Mouse (Mus musculus): Measurements from ENCODE around the gene Fundc1. TPM values are rescaled to one million over a fixed set of nuclear protein-coding genes. Genes with fewer than 3 reads are reported as not detected.

The Fundc1 gene
- polyA plus RNA-seq, 1 experiment from 2014 or later = 65.0 TPM

DNA sequence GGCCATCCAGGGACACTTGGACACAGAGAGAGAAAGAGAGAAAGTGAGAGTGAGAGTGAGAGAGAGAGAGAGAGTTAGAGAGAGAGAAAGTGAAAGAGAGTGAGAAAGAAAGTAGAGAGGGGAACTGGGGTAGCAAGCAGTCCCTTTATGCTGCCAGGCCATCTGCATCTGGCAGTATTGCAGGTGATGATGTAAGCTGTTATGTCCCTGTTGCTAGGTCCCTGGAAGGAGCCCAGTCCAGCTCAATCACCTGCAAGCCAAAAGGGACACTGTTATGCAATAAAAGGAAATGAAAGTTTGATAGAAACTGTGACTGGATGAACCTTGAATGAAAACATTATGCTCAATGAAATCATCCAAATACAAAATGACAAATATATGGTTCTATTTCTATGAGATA, 52.0 kb downstream of the Fundc1 start:
- H3K27ac ChIP-seq (ENCODE audit: low read depth, low read length) = no peak overlapping the region
- H3K4me1 ChIP-seq (ENCODE audit: control insufficient read depth, insufficient read depth, low read length) = no peaks in the 10 kb centered on the region
- H3K36me3 ChIP-seq (ENCODE audit: control insufficient read depth, insufficient read depth, low read length) = no peaks in the 10 kb centered on the region
- ATAC-seq (ENCODE audit: low FRiP score, low TSS enrichment) = no peak
- no peaks in the 10 kb centered on the region for H3K9me3 ChIP-seq (ENCODE audit: control insufficient read depth, low read length)
- H3K27me3 ChIP-seq (ENCODE audit: control insufficient read depth, insufficient read depth, low read length) = no peaks in the 10 kb centered on the region
- H3K4me2 ChIP-seq (replicated peaks; ENCODE audit: low read depth, low read length) = no peak overlapping the region
- H3K4me3 ChIP-seq (ENCODE audit: low read length) = no peak overlapping the region
- H3K9ac ChIP-seq (ENCODE audit: low read depth, low read length) = no peak overlapping the region

DNA sequence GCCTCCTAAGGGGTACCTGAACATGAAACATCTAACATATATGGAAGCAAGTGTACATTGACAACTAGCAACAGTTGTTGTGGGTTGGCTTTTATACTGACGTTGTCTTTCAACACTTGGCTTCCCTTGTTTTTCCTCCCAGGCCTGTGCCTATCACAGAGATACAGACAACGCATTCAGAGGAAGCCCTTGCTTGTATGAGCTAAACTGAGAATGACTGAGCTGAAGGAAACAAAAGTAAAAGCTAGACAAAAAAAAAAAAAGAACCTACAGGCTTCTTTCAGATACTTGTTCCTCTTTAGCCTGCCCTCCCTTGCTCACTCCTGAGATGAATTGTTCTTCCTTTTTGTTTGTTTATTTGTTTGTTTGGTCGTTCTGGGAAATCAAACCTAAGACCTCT, 58.1 kb downstream of the Fundc1 start:
- no peaks in the 10 kb centered on the region for H3K27me3 ChIP-seq (ENCODE audit: control insufficient read depth, insufficient read depth, low read length)
- no peak overlapping the region for H3K9ac ChIP-seq (ENCODE audit: low read depth, low read length)
- no peak overlapping the region for H3K4me2 ChIP-seq (replicated peaks; ENCODE audit: low read depth, low read length)
- ATAC-seq (ENCODE audit: low FRiP score, low TSS enrichment) = no peak
- no peak overlapping the region for H3K27ac ChIP-seq (ENCODE audit: low read depth, low read length)
- H3K4me1 ChIP-seq (ENCODE audit: control insufficient read depth, insufficient read depth, low read length) = no peaks in the 10 kb centered on the region
- H3K9me3 ChIP-seq (ENCODE audit: control insufficient read depth, low read length) = no peaks in the 10 kb centered on the region
- H3K4me3 ChIP-seq (ENCODE audit: low read length) = no peak overlapping the region
- no peaks in the 10 kb centered on the region for H3K36me3 ChIP-seq (ENCODE audit: control insufficient read depth, insufficient read depth, low read length)
- WGBS = 71% methylated on average over 3 of the region's 3 CpGs

DNA sequence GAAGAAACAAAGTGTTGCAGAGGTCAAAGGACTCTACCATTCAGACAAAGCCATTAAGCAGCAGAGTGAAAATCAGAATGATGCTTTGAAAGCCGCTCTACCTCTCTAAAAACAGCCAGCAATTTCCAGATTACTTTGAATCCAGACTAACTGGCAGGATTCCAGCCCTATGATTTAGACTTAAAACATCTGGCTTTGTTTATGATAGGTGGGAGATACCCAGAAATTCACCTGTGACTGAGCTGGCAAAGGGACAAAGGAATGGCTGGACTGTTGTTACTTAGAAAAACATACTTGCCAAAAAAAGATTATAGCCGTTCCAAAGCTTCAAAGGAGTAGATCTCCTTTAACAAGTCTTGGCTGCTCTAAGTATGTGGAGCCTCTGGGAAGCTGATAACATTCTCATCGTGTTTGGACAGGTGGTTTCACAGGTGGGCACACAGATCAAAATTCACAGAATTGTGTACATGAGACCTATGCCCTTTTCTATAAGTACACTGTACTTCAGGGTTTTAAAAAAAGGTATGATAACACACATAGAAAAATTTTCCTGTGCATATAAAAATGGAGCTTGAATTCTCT, 60.0 kb downstream of the Fundc1 start:
- no peak overlapping the region for H3K27ac ChIP-seq (ENCODE audit: low read depth, low read length)
- no peaks in the 10 kb centered on the region for H3K9me3 ChIP-seq (ENCODE audit: control insufficient read depth, low read length)
- H3K4me1 ChIP-seq (ENCODE audit: control insufficient read depth, insufficient read depth, low read length) = no peaks in the 10 kb centered on the region
- no peak overlapping the region for H3K4me2 ChIP-seq (replicated peaks; ENCODE audit: low read depth, low read length)
- H3K27me3 ChIP-seq (ENCODE audit: control insufficient read depth, insufficient read depth, low read length) = no peaks in the 10 kb centered on the region
- no peak overlapping the region for H3K4me3 ChIP-seq (ENCODE audit: low read length)
- H3K9ac ChIP-seq (ENCODE audit: low read depth, low read length) = no peak overlapping the region
- 58% methylated on average over 3 of the region's 3 CpGs for WGBS
- ATAC-seq (ENCODE audit: low FRiP score, low TSS enrichment) = no peak
- H3K36me3 ChIP-seq (ENCODE audit: control insufficient read depth, insufficient read depth, low read length) = no peaks in the 10 kb centered on the region
